ENCODE assay signal across 10 mouse cellular contexts in the genomic region with DNA sequence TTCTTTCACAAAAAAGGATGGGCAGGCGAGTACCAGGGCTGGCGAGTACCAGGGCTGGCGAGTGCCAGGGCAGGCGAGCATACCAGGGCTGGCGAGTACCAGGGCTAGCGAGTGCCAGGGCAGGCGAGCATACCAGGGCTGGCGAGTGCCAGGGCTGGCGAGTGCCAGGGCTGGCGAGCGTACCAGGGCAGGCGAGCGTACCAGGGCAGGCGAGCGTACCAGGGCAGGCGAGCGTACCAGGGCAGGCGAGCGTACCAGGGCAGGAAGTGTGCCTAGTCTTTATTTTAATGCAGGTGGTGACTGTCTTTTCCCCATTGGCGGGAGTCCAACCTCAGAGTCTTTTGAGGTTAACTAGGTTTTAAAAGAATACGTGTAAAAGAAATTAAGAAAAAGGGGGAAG. TPM values are rescaled to one million over a fixed set of nuclear protein-coding genes. Genes with fewer than 3 reads are reported as not detected.
A peak's percentile ranks its signal among the peaks of the same experiment; 100 is the strongest.
DNase-seq lines count a peak whose midpoint lies in the region; ATAC-seq lines count a peak whose summit lies in the region.
"Had no signal": no experiment of that assay in that cellular context is flagged by ENCODE, and none has a peak within 500 bp of the region (broad histone marks: within the 10 kb centered on the region; RNA-seq: fewer than 3 reads in every experiment).

No protein-coding gene starts in this region.

- H3K9ac ChIP-seq in liver, embryonic 11.5 days (ENCODE audit: low read depth, low read length), result no peak overlapping the region
- H3K9ac ChIP-seq: liver, embryonic 15.5 days had no signal

- H3K36me3 ChIP-seq in liver, embryonic 11.5 days (ENCODE audit: control insufficient read depth, insufficient read depth, low read length), result no peaks in the 10 kb centered on the region
- H3K36me3 ChIP-seq: embryonic facial prominence, embryonic 10.5 days; liver, embryonic 15.5 days had no signal

- WGBS in liver, embryonic 11.5 days, result 80% methylated on average over 21 of the region's 21 CpGs

- peak overlapping the region; percentile 38; the same call in 1 of the 2 replicates for H3K27ac ChIP-seq in liver, embryonic 11.5 days (ENCODE audit: low read depth, low read length)
- H3K27ac ChIP-seq: embryonic facial prominence, embryonic 10.5 days; kidney, postnatal 0 days had no signal

- H3K4me2 ChIP-seq in liver, embryonic 11.5 days, result no peak overlapping the region; the same call in 1 of the 2 replicates
- H3K4me2 ChIP-seq: liver, embryonic 15.5 days had no signal

- no peak for ATAC-seq in liver, embryonic 11.5 days (replicated peaks; ENCODE audit: low FRiP score)

- H3K4me1 ChIP-seq in liver, embryonic 11.5 days (replicated peaks; ENCODE audit: control insufficient read depth, insufficient read depth, low read length), result peaks cover 13% of the 10 kb centered on the region

- no peaks in the 10 kb centered on the region for H3K9me3 ChIP-seq in liver, embryonic 11.5 days (ENCODE audit: control insufficient read depth, low read length)
- H3K9me3 ChIP-seq: embryonic facial prominence, embryonic 10.5 days; liver, embryonic 15.5 days had no signal

- H3K27me3 ChIP-seq in liver, embryonic 11.5 days (replicated peaks; ENCODE audit: control insufficient read depth, insufficient read depth, low read length), result no peaks in the 10 kb centered on the region
- H3K27me3 ChIP-seq: liver, embryonic 15.5 days had no signal

- DNase-seq in liver, embryonic 11.5 days (ENCODE audit: low spot score), result no peak
- no peak for DNase-seq in liver
- DNase-seq in cerebellum, adult 11 months, result peak; percentile 53
- peak; percentile 62 for DNase-seq in induced T-regulatory cell, adult 2 months (ENCODE audit: low read depth)
- DNase-seq in thymus, postnatal 36 days, result peak; percentile 45 to 58
- DNase-seq in embryo, embryonic 11 days, result no peak
- no peak for DNase-seq in testis, postnatal 10 days (ENCODE audit: low spot score)

- no peak overlapping the region for H3K4me3 ChIP-seq in liver, embryonic 11.5 days (ENCODE audit: low read depth, low read length)
- H3K4me3 ChIP-seq: embryonic facial prominence, embryonic 10.5 days; liver, embryonic 15.5 days had no signal

RNA-seq across cellular contexts. Expression of a gene that starts 3.4 kb away (rescaled TPM):
- 32.9 and 36.7 TPM in 2 replicates for polyA plus RNA-seq in liver, embryonic 11.5 days (2014; fragmentation: Nextera tagmentation; extraction: Ambion mirVana)

RNA-seq across cellular contexts. Expression of a gene that starts 24.7 kb away (rescaled TPM):
- polyA plus RNA-seq in liver, embryonic 11.5 days (2014; fragmentation: Nextera tagmentation; extraction: Ambion mirVana), result 27.7 TPM in 2 replicates

Comparison
In these comparisons a context has a peak if more than half of its experiments do, and no peak if none do; other contexts are left out.
1. DNase-seq: peak in cerebellum, adult 11 months (single experiment), induced T-regulatory cell, adult 2 months (single experiment) and thymus, postnatal 36 days (2 of 2); none in liver, embryonic 11.5 days (single experiment), liver (single experiment), embryo, embryonic 11 days (single experiment) and testis, postnatal 10 days (single experiment).